Mouse (Mus musculus): ENCODE data around the gene Alpk1. TPM values are rescaled to one million over a fixed set of nuclear protein-coding genes. Genes with fewer than 3 reads are reported as not detected.

The Alpk1 gene
- total RNA-seq, 1 experiment from 2014 or later = 8.7 TPM

DNA sequence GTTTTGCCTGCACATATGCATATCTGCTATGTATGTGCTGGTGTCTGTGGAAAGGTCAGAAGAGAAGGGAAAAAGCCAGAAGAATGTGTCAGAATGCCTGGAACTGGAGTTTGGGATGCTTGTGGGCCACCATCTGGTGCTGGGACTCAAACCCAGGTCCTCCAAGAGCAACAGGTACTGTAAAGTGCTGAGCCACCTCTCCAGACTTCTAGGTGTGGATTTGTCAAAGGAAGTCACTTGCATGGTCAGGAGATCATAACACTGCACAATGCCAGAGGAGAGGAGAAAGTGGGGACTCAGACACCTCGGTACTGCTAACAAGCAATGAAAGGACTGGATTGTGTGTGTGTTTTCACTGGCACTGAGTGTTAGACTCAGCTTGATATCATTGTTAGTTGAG is 150.1 kb downstream of the Alpk1 start:
- no peak for DNase-seq

DNA sequence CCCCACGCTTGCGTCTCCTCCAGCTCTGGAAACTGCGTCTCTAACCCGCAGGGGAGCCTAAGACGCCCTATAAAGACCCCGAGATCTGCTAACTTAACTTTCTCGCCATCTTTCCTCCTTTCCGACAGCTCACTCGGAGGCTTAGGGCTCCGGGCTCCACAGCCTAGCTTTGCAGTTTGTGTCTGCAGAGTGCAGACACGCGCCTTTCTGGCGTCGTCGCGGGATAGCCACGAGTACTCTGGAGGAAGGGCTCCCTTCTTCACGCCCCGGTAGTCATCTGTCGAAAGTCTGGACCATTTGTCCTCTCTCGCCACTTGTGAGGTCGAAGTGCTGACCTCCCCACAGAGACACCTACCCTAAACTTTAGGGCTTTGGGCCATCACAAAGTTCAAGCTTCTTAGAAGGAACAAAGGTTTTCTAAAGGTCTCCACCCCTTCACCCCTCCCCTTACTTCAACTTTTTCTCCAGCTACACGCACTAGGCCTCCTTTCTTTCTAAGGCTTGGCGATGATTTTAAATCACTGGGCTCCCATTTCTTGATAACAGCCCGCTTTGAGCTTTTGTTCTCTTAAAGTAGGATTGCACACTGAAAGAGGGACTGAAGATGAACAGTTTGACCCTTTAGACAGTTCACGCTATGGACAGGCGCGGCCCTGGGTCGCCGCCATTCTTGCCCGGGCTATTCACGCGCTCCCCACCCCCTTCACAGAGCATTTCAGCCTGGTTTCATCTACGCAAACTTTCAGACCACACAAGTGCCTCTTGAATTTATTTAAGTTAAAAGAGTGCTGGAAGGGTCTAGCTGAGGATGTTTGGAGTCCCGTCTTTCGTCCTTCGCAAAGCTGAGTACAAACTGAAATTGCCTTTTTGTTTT is 151.8 kb downstream of the Alpk1 start:
- no peak for DNase-seq

DNA sequence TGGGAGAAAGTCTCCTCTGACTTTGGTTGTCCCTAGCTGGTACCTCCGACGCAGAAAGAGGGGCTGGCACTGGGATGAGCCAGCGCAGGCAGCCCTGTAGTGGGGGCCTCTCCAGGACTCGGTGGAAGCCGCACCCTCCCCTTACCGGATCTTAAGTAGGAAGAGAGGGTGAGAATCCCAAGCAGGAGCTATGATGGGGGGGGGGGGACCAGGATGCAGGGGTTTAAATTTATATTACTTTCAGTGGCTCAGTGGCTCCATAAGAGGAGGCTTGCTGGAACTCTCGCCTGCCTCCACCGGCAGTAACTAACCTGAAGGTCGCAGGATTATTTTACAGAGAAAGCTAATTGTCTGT is 152.4 kb downstream of the Alpk1 start:
- no peak for DNase-seq

DNA sequence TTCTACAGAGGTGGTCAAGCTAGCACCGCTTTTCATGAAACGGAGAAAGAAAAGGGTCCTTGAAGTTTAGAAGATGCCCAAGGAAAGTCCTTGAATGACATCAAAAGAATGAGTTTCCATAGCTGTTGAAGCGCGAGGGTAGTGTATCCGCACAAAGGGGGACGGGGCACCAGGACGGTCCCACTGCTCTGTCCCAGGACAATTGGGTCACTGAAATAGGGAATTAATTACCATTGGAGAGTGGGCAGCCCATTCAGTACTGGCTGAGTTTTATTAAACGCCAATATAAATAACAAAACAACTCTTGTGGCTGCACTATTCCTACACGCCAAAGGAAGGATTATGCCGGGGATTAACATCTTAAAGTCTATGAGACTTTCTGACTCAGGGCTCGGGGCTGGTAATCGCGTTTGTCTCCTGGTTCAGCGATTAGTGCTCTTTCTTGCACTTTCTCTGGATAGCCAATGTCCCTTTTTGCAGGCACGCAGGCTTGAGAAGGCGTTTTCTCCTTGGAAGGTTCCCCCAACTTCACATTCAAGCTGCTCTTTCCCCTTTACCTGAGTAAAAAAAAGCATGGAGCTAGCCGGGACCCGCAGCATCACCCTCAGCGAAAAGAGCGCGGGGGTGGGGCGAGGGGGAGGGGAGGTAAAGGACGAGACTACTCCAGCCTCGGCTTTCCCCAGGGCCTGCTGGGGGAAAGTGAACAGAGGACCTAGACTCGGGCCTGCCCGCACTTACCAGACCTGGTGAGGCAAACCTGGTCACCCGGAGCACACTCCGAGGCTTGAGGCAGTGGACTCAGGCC is 153.0 kb downstream of the Alpk1 start:
- no peak for DNase-seq

DNA sequence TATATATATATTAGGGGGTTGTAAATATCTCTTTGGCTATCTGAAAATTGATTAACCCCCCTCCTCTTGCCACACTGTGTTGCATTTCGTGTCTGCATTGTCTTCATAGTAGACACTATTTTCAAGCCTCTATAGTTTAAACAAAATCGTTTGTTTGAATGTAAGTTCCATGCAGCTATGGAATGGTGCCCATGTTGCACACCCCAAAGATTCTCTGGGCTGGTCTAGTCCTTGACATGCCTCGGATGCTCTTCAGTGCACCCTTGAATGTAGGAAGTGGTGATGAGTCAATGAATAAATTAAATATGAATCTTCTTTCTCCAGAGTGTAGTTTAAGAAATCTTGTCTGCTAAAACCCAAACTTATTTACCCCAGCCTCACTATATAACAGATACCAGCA is 153.8 kb downstream of the Alpk1 start:
- no peak for DNase-seq

DNA sequence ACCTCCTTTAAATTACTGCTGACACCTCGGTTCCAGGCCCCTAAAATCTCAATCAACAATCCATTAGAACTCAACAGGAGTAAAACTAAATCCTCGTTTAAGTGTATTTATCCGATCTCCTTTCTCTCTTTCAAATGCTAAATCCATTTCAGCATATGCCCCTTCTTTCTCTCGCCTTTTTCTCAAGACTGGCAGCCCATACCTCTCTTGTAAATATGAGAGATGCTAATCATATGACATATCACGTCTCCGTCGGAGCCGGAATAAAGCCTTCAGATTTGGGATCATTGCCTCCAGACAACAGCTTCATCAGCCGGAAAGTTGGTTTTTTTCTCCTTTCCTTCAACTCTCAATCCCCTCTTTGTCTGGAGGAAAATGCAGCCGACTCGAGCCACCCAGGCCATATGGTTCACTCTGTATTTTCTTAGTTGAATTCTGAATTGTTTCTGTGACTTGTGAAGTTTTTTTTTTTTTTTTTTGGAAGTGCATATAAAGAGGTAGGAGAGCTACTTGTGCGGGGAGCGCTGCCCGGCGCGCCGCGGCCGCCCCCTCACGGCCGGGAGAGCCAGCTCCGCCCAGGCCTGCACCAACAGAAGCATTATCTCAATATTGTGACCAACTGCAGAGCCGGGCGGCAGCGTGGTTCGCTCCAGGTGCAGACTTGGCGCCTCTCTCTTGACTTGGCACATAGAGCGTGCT is 154.5 kb downstream of the Alpk1 start:
- no peak for DNase-seq

DNA sequence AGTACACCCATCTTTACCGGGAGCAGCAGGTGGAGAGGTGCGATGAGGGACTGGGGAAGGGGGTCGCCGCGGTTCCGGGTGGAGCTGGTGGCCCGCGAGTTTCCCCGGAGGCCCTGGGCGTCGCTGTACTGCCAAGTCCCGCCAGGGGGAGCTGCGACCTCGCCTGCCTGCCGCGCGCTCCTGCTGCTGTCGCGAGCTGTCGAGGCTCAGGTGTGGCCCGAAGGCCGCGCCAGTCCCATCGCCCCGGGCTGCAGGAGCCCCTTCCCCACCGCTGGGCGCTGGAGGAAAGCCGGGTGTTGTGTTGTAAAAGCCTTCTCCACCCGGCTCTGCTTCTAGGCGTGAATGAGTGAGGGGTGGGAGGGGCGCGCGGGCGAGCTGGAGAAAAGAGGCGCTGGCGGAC is 155.0 kb downstream of the Alpk1 start:
- peak; percentile 83 for DNase-seq

Other genes starting within 250 kb of the Alpk1 start
- gene Larp7, start 227.2 kb downstream of the Alpk1 start, total RNA-seq (2021) = 23.5 and 25.3 TPM in 2 replicates
- gene Zgrf1, start 227.0 kb downstream of the Alpk1 start, total RNA-seq (2021) = 2.8 and 3.2 TPM in 2 replicates
- gene Neurog2, start 147.4 kb downstream of the Alpk1 start, total RNA-seq (2021) = not detected in 2 replicates
- gene Tifa, start 9.3 kb upstream of the Alpk1 start, total RNA-seq (2021) = 3.0 and 5.2 TPM in 2 replicates
- 30.3 and 33.5 TPM in 2 replicates for gene Ap1ar, start 57.0 kb upstream of the Alpk1 start, total RNA-seq (2021)
- 7.4 and 7.8 TPM in 2 replicates for gene Fam241a, start 115.8 kb upstream of the Alpk1 start, total RNA-seq (2021)

Data from adrenal gland, postnatal 14 days (tissue).